Mouse (Mus musculus): Measurements from ENCODE around the gene Rab3gap1. TPM values are rescaled to one million over a fixed set of nuclear protein-coding genes. Genes with fewer than 3 reads are reported as not detected.

Gene Rab3gap1
- total and polyA plus RNA-seq, 3 experiments = 21.7 to 37.5 (median 21.8) TPM

- no peaks in the 10 kb centered on the region for H3K36me3 ChIP-seq (replicated peaks in 1 of 2; ENCODE audit: control insufficient read depth in 1 of 2, insufficient read depth in 1 of 2, low read length in 1 of 2)
- TF ChIP-seq RCOR1 (conservative IDR thresholded peaks at IDR 0.05; ENCODE audit: low read depth, low read length) = no peak
- DNase-seq (ENCODE audit: extremely low read depth) = no peak
- H3K4me3 ChIP-seq (replicated peaks in 1 of 3; ENCODE audit: low read depth in 2 of 3, low read length in 2 of 3, poor library complexity in 1 of 3) = no peak overlapping the region
- in situ Hi-C loops (cut with MboI; ENCODE audit: low pct_ligation_motif_present, low pct_unique_long_range_greater_than_20kb, low sequenced_read_pairs) (loop anchor here (10.0 kb wide), 1 partner anchor 81 kb away; no protein-coding TSS in a partner anchor), dilution Hi-C loops (cut with MboI; ENCODE audit: extremely low pct_ligation_motif_present, extremely low pct_unique_long_range_greater_than_20kb, low sequenced_read_pairs) (no loop called here)
- no peaks in the 10 kb centered on the region for H3K79me2 ChIP-seq (replicated peaks; ENCODE audit: control insufficient read depth, extremely low read depth, insufficient read depth, poor library complexity, severe bottlenecking)
- peaks cover 8 to 9% of the 10 kb centered on the region in 2 experiments; a peak in 2 of 4 replicates for H3K4me1 ChIP-seq (ENCODE audit: control insufficient read depth in 1 of 2, insufficient read depth in 2 of 2)
- H3K4me2 ChIP-seq (ENCODE audit: insufficient read depth, low read depth, poor library complexity, severe bottlenecking) = no peak overlapping the region; the same call in 1 of the 2 replicates
- H3K9me3 ChIP-seq (replicated peaks; ENCODE audit: low read length) = no peaks in the 10 kb centered on the region
- no peak overlapping the region for H3K27ac ChIP-seq (ENCODE audit: insufficient read depth, low read depth)
- no peaks in the 10 kb centered on the region for H3K27me3 ChIP-seq (replicated peaks)
- no peak overlapping the region for H3K9ac ChIP-seq (ENCODE audit: insufficient read depth, low read depth)
Observed at GRCm38 (mm10) chr1:127833714-127834113, 34.9 kb upstream of the Rab3gap1 start.

- no peak overlapping the region for H3K4me2 ChIP-seq (ENCODE audit: insufficient read depth, low read depth, poor library complexity, severe bottlenecking)
- no peak overlapping the region for H3K4me3 ChIP-seq (replicated peaks in 1 of 3; ENCODE audit: low read depth in 2 of 3, low read length in 2 of 3, poor library complexity in 1 of 3)
- H3K79me2 ChIP-seq (replicated peaks; ENCODE audit: control insufficient read depth, extremely low read depth, insufficient read depth, poor library complexity, severe bottlenecking) = no peaks in the 10 kb centered on the region
- no peak overlapping the region for H3K9ac ChIP-seq (ENCODE audit: insufficient read depth, low read depth)
- H3K27ac ChIP-seq (ENCODE audit: insufficient read depth, low read depth) = no peak overlapping the region
- peaks cover 8 to 9% of the 10 kb centered on the region in 2 experiments; a peak in 2 of 4 replicates for H3K4me1 ChIP-seq (ENCODE audit: control insufficient read depth in 1 of 2, insufficient read depth in 2 of 2)
- in situ Hi-C loops (cut with MboI; ENCODE audit: low pct_ligation_motif_present, low pct_unique_long_range_greater_than_20kb, low sequenced_read_pairs) (loop anchor here (10.0 kb wide), 1 partner anchor 81 kb away; no protein-coding TSS in a partner anchor), dilution Hi-C loops (cut with MboI; ENCODE audit: extremely low pct_ligation_motif_present, extremely low pct_unique_long_range_greater_than_20kb, low sequenced_read_pairs) (no loop called here)
- DNase-seq (ENCODE audit: extremely low read depth) = no peak
- no peaks in the 10 kb centered on the region for H3K27me3 ChIP-seq (replicated peaks)
- no peaks in the 10 kb centered on the region for H3K36me3 ChIP-seq (replicated peaks in 1 of 2; ENCODE audit: control insufficient read depth in 1 of 2, insufficient read depth in 1 of 2, low read length in 1 of 2)
- H3K9me3 ChIP-seq (replicated peaks; ENCODE audit: low read length) = no peaks in the 10 kb centered on the region
- TF ChIP-seq USF2 (conservative IDR thresholded peaks at IDR 0.05; ENCODE audit: low read depth, low read length) (no peak), USF1 (IDR thresholded peaks at IDR 0.05; ENCODE audit: low read depth, low read length) (no peak), CTCF (conservative IDR thresholded peaks at IDR 0.05 in 1 of 2, IDR thresholded peaks at IDR 0.05 in 1 of 2; ENCODE audit: low read depth in 2 of 2, low read length in 2 of 2) (no peak), ZKSCAN1 (IDR thresholded peaks at IDR 0.05; ENCODE audit: borderline replicate concordance, low read depth, low read length) (no peak), ETS1 (conservative IDR thresholded peaks at IDR 0.05; ENCODE audit: low read depth, low read length) (no peak), EP300 (IDR thresholded peaks at IDR 0.05; ENCODE audit: low read length) (no peak), SIN3A (IDR thresholded peaks at IDR 0.05; ENCODE audit: low read length) (no peak), NRF1 (IDR thresholded peaks at IDR 0.05; ENCODE audit: low read depth, low read length) (no peak), ZC3H11A (IDR thresholded peaks at IDR 0.05; ENCODE audit: low read depth, low read length) (no peak), CHD1 (IDR thresholded peaks at IDR 0.05; ENCODE audit: low read depth, low read length) (no peak), RCOR1 (conservative IDR thresholded peaks at IDR 0.05; ENCODE audit: low read depth, low read length) (no peak), JUND (conservative IDR thresholded peaks at IDR 0.05; ENCODE audit: low read depth, low read length) (no peak), CHD2 (IDR thresholded peaks at IDR 0.05; ENCODE audit: low read length) (no peak), HCFC1 (IDR thresholded peaks at IDR 0.05; ENCODE audit: low read depth, low read length) (no peak), ELF1 (IDR thresholded peaks at IDR 0.05; ENCODE audit: low read depth, low read length) (no peak), MEF2A (IDR thresholded peaks at IDR 0.05; ENCODE audit: borderline replicate concordance, low read depth, low read length) (no peak), NELFE (IDR thresholded peaks at IDR 0.05; ENCODE audit: low read depth, low read length) (no peak), MAFK (IDR thresholded peaks at IDR 0.05; ENCODE audit: insufficient replicate concordance, low read length) (no peak), SMC3 (IDR thresholded peaks at IDR 0.05; ENCODE audit: low read depth, low read length) (no peak)
Observed at GRCm38 (mm10) chr1:127834202-127834601, 34.4 kb upstream of the Rab3gap1 start.
